Mouse (Mus musculus) erythroblast, embryonic 14.5 days (primary cell): ENCODE data around the gene Slc41a2. TPM values are rescaled to one million over a fixed set of nuclear protein-coding genes. Genes with fewer than 3 reads are reported as not detected.

Experiments used
- H3K27me3 ChIP-seq: 2 replicates; pipeline ENCODE4 v1.6.1; 2012; ENCODE audit warnings: inconsistent platforms; ENCODE audit not compliant: control insufficient read depth
- H3K36me3 ChIP-seq: 2 replicates; pipeline ENCODE4 v1.6.1; 2012; ENCODE audit warnings: mild to moderate bottlenecking, inconsistent platforms; ENCODE audit not compliant: control insufficient read depth
- H3K4me1 ChIP-seq: 2 replicates; pipeline ENCODE4 v1.6.1; 2012; ENCODE audit warnings: inconsistent platforms; ENCODE audit not compliant: control insufficient read depth
- H3K4me3 ChIP-seq: replicated peaks from 2 replicates; pipeline ENCODE3; 2012; ENCODE audit warnings: moderate library complexity, mild to moderate bottlenecking, inconsistent platforms
- H3K9me3 ChIP-seq: 2 replicates; pipeline ENCODE4 v1.6.1; 2012; ENCODE audit warnings: low read length, inconsistent platforms, mixed read lengths; ENCODE audit not compliant: control insufficient read depth
- GATA1 ChIP-seq: IDR thresholded peaks from 2 replicates; pipeline ENCODE4 v1.6.1; 2012; ENCODE audit warnings: low read length, inconsistent platforms, mixed read lengths
- TAL1 ChIP-seq: IDR thresholded peaks from 3 replicates; pipeline ENCODE4 v1.6.1; 2012; ENCODE audit warnings: low read length, inconsistent platforms, mixed read lengths
- polyA plus RNA-seq: library from polyadenylated mRNA; stranded (reverse); fragments of >175 nt; gene quantifications from 2 replicates; pipeline ENCODE4 v1.2.3, GENCODE M21; 2012

Slc41a2 gene
- polyA plus RNA-seq, 1 experiment: not detected

DNA sequence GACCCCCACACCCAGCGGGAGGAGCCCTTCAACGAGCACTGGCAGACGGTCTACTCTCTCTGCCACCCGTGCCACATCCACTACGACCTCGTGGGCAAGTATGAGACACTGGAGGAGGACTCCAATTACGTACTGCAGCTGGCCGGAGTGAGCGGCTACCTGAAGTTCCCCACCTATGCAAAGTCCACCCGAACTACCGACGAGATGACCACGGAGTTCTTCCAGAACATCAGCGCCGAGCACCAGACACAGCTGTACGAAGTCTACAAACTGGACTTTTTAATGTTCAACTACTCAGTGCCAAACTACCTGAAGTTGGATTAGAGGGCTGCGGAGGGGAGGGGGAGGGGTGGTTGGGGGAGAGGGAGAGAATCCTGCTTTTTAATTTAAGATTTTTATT lies 146.2 kb downstream of the Slc41a2 start:
- Histone ChIP-seq H3K4me3 (no peak overlapping the region), H3K4me1 (peaks cover 17% of the 10 kb centered on the region), H3K27me3 (no peaks in the 10 kb centered on the region), H3K36me3 (peaks cover 17% of the 10 kb centered on the region), H3K9me3 (no peaks in the 10 kb centered on the region)
- TF ChIP-seq GATA1 (no peak), TAL1 (no peak)

DNA sequence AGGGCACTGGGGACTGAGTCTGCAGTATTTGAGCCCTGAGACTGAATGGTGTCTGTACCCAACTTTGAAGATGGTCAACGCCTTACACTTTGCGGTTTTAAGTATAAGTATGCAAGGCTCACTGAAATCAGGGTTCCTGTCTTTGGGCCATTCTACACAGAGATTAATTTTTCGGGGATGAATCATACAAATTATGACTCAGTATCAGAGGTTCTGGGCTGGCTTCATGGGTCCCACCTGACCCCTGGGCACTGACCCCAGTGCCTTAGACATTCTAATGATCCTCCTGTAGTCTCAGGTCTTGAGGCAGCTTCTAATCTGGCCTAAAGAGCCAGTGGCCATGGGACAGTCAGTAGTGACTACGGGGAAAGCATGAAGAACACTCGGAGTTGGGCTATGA lies 148.6 kb downstream of the Slc41a2 start:
- no peaks in the 10 kb centered on the region for H3K9me3 ChIP-seq
- H3K36me3 ChIP-seq: peaks cover 14% of the 10 kb centered on the region
- TF ChIP-seq TAL1 (no peak), GATA1 (no peak)
- peaks cover 29% of the 10 kb centered on the region for H3K4me1 ChIP-seq
- no peaks in the 10 kb centered on the region for H3K27me3 ChIP-seq
- no peak overlapping the region for H3K4me3 ChIP-seq

- peaks cover 41% of the 10 kb centered on the region for H3K4me1 ChIP-seq
- no peaks in the 10 kb centered on the region for H3K9me3 ChIP-seq
- no peak for TF ChIP-seq TAL1
- no peak for TF ChIP-seq GATA1
- H3K4me3 ChIP-seq: no peak overlapping the region
- H3K36me3 ChIP-seq: peaks cover 12% of the 10 kb centered on the region
- no peaks in the 10 kb centered on the region for H3K27me3 ChIP-seq
Observed at GRCm38 (mm10) chr10:83186984-83187383, 150.7 kb downstream of the Slc41a2 start.

DNA sequence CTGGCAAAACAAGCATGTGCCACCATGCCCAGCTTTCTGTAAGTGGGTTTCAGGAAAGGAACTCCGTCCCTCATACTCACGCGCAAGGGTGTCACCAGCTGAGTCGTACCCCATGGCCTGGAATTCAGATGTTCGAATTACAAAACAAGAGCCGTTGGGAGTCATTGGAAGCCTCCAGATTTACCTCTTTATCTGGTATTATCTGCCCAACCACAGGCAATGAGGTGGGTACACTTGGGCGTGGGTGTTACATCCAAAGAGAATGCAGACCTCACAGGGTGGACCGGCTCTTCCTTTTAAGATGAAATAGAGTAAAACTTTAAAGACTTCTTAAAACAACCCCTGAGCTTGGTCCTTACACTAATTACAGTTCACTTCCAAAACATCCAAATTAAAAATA lies 151.5 kb downstream of the Slc41a2 start:
- TF ChIP-seq TAL1 (no peak), GATA1 (no peak)
- Histone ChIP-seq H3K4me3 (no peak overlapping the region), H3K9me3 (no peaks in the 10 kb centered on the region), H3K36me3 (peaks cover 8% of the 10 kb centered on the region), H3K27me3 (no peaks in the 10 kb centered on the region), H3K4me1 (peaks cover 41% of the 10 kb centered on the region)

- no peaks in the 10 kb centered on the region for H3K9me3 ChIP-seq
- H3K4me1 ChIP-seq: peaks cover 41% of the 10 kb centered on the region
- H3K4me3 ChIP-seq: no peak overlapping the region
- H3K36me3 ChIP-seq: no peaks in the 10 kb centered on the region
- TF ChIP-seq TAL1 (no peak), GATA1 (no peak)
- H3K27me3 ChIP-seq: no peaks in the 10 kb centered on the region
Observed at GRCm38 (mm10) chr10:83185121-83185520, 152.6 kb downstream of the Slc41a2 start.

DNA sequence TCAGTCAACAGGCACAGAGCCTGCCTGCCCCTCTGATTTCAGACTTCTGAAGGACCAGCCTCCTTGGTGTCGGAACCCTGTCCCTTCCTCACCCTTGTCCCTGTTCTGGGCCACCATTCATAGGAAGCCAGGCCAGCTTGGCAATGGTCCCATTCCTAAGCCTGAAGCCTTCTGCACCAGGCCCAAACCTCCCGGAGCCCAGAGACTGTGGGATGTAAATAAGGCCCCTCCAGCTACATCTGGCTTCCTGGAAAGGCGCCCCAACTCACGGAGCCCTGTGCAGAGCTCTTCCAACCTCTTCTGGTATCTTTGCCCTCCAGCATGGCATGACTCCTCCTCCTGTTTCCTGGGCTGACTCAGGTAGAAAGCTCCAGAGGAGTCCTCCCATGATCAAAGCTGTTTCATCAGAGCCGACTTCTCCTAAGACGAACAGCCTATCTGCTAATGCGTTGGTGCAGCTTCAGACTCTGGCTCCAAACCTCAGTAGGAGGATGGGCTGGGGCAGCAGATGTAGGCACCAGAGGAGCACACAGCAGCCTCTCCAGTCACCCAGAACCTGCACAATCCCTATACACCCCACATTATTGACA lies 153.1 kb downstream of the Slc41a2 start:
- Histone ChIP-seq H3K4me3 (no peak overlapping the region), H3K27me3 (no peaks in the 10 kb centered on the region), H3K9me3 (no peaks in the 10 kb centered on the region), H3K36me3 (no peaks in the 10 kb centered on the region), H3K4me1 (peaks cover 41% of the 10 kb centered on the region)
- TF ChIP-seq TAL1 (no peak), GATA1 (no peak)

DNA sequence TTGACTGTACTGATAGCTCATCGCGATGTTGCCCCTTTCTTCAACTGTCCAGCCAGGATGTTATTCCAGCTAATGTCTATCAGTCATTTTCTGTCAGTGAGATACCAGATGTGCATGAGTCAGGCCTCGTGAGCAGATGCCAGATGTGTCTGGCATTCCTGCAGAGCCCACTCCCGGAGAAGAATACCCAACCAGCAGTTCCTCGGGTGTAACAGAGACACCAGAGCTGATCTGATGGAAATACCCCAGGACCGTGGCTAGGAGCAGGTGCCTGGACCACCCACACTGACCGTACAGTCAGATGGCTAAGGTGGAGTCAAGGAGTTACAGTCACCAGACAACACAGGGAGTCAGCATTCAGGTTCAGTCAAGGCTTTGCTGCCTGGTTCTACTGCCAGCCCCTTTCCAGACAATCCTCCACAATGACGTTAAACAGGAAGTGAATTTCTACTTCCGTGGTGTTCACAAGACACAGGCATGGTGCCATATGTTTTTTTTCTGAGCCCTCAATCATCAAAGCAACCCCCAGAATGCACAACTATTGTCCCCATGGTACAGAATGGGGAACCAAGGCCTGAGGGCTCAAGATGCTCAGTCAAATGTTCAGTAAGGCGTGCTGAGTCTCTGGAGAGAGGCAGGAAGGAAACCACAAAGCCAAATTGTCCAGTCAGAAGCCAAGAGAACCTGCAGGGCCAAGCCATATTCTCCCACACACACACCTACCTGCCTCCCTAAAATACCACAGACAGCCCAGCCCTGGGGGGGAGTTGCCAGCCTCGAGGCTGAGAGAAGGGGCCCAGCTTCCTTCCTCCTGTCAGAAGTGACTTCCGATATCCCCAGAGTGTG lies 153.8 kb downstream of the Slc41a2 start:
- H3K4me1 ChIP-seq: peaks cover 41% of the 10 kb centered on the region
- H3K9me3 ChIP-seq: no peaks in the 10 kb centered on the region; the same call in 1 of the 2 replicates
- no peak overlapping the region for H3K4me3 ChIP-seq
- no peaks in the 10 kb centered on the region for H3K27me3 ChIP-seq
- no peak for TF ChIP-seq TAL1
- TF ChIP-seq GATA1: no peak
- no peaks in the 10 kb centered on the region for H3K36me3 ChIP-seq

DNA sequence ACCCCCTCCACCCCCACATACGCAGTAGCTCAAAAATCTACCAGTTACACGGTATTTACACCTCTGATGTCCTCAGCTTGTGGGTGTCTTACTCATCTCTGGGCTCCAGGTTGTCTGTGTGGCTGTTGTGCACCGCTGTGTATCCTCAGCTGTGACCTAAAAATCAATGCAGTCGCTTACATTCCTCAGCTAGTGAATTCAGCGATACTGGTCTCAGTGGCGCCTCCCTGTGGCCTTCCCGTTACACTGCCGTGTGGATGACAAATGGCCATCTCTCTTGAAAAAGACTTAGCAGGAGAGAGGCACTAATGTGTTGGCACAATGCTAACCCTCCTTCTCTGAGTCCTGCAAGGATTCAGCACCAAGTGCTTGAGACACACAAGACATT lies 155.1 kb downstream of the Slc41a2 start:
- no peaks in the 10 kb centered on the region for H3K27me3 ChIP-seq
- peaks cover 30% of the 10 kb centered on the region for H3K4me1 ChIP-seq
- TF ChIP-seq GATA1 (no peak), TAL1 (no peak)
- no peaks in the 10 kb centered on the region; the same call in 1 of the 2 replicates for H3K9me3 ChIP-seq
- H3K36me3 ChIP-seq: no peaks in the 10 kb centered on the region; the same call in 1 of the 2 replicates
- no peak overlapping the region for H3K4me3 ChIP-seq

DNA sequence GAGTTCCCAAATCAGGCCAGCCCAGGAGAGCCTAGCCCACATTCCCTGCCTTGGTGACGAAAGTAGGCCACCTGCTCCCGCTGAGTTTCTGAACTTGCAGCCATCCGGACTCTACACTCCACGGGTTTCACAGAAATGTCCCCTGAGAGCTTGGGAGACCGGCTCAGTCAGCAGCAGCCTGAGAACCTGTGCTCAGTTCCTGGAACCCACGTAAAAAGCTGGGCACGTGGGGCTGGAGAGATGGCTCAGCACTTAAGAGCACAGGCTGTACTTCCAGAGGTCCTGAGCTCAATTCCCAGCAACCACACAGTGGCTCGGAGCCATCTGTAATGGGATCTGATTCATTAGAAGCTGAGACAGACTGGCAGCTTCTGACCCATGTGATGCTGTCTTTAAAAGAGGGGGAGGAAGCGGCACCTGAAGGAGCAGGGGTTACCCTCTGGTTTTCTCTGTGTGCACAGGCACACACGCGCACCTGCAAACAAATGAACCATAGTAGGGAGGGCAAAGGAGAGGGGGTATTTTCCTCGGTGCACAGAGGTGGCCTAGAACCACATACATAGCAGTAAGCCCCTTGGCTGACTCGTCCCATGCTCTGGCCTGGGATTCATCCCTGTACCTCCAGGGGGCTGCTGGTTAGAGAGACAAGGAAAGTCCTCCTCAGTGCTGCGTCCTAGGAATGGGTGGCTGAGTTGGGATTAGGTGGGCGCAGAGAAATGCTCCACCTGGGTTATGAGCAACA lies 155.7 kb downstream of the Slc41a2 start:
- Histone ChIP-seq H3K36me3 (no peaks in the 10 kb centered on the region; the same call in 1 of the 2 replicates), H3K27me3 (no peaks in the 10 kb centered on the region), H3K9me3 (no peaks in the 10 kb centered on the region; the same call in 1 of the 2 replicates), H3K4me3 (no peak overlapping the region), H3K4me1 (peaks cover 28% of the 10 kb centered on the region)
- no peak for TF ChIP-seq GATA1
- TF ChIP-seq TAL1: no peak

Other genes with a start within 250 kb of the Slc41a2 start
- 0.01 TPM in 2 replicates for gene D10Wsu102e, start 22.3 kb upstream of the Slc41a2 start, polyA plus RNA-seq
- gene Aldh1l2, start 196.3 kb upstream of the Slc41a2 start, polyA plus RNA-seq: not detected in 2 replicates
- not detected in 2 replicates for gene Washc4, start 205.9 kb upstream of the Slc41a2 start, polyA plus RNA-seq